Comparison of ENCODE assay signal across 8 mouse cellular contexts in genomic region chr2:72219921-72220320, GRCm38 (mm10).
DNase-seq lines count a peak whose midpoint lies in the region; TF ChIP-seq lines count a peak whose summit lies in the region.

No protein-coding gene starts in this region.

- WGBS in lung, adult 2 months = 11% methylated on average over 3 of the region's 3 CpGs

- no peaks in the 10 kb centered on the region for H3K36me3 ChIP-seq in ES-Bruce4 (ENCODE audit: control insufficient read depth, insufficient read depth, low read length, poor library complexity, severe bottlenecking)
- 0 out of 2 replicates have a peak, but pooled peaks cover 1% of the 10 kb centered on the region for H3K36me3 ChIP-seq in splenic B cell, adult 2 months (ENCODE audit: control insufficient read depth, insufficient read depth, low read length, poor library complexity, severe bottlenecking)

- no peaks in the 10 kb centered on the region for H3K4me1 ChIP-seq in ES-Bruce4 (ENCODE audit: control insufficient read depth, insufficient read depth, low read length)
- H3K4me1 ChIP-seq in lung, adult 2 months (ENCODE audit: control insufficient read depth, insufficient read depth, low read length) = no peaks in the 10 kb centered on the region

- H3K9me3 ChIP-seq in ES-Bruce4 (replicated peaks; ENCODE audit: control insufficient read depth, insufficient read depth, low read length, poor library complexity, severe bottlenecking) = no peaks in the 10 kb centered on the region

- no peak overlapping the region for H3K4me3 ChIP-seq in ES-Bruce4 (ENCODE audit: low read depth, low read length)
- no peak overlapping the region for H3K4me3 ChIP-seq in lung, adult 2 months (replicated peaks; ENCODE audit: extremely low read depth, low read depth, low read length)

- no peak for TF ChIP-seq POLR2A in ES-Bruce4 (IDR thresholded peaks at IDR 0.05; ENCODE audit: insufficient read depth, low read length)
- no peak for TF ChIP-seq POLR2A in lung, adult 2 months (IDR thresholded peaks at IDR 0.05; ENCODE audit: borderline replicate concordance, extremely low read depth, low read depth, low read length)

- TF ChIP-seq EP300 in ES-Bruce4 (IDR thresholded peaks at IDR 0.05; ENCODE audit: insufficient read depth, low read depth, low read length) = no peak

- H3K27me3 ChIP-seq in ES-Bruce4 (ENCODE audit: control insufficient read depth, insufficient read depth, low read length, poor library complexity, severe bottlenecking) = no peaks in the 10 kb centered on the region
- no peaks in the 10 kb centered on the region for H3K27me3 ChIP-seq in splenic B cell, adult 2 months (ENCODE audit: control insufficient read depth, insufficient read depth, low read length, poor library complexity, severe bottlenecking)

- peak; percentile 28 for TF ChIP-seq CTCF in ES-Bruce4 (IDR thresholded peaks at IDR 0.05; ENCODE audit: low read depth, low read length)
- peak; percentile 40 for TF ChIP-seq CTCF in lung, adult 2 months (IDR thresholded peaks at IDR 0.05; ENCODE audit: insufficient read depth, low read length)

- DNase-seq in layer of hippocampus, adult 11-12 months (ENCODE audit: low spot score) = peak; percentile 62
- DNase-seq in layer of hippocampus, postnatal 36 days = no peak
- peak; percentile 62 for DNase-seq in adrenal gland, postnatal 25 days
- DNase-seq in forelimb bud, embryonic 11.5 days (ENCODE audit: low read depth, low spot score) = peak; percentile 67
- peak; percentile 47 for DNase-seq in lung, adult 2 months
- DNase-seq in splenic B cell, adult 2 months (ENCODE audit: low read depth, low spot score) = peak; percentile 77
- DNase-seq in urinary bladder, postnatal 36 days (ENCODE audit: low spot score in 2 of 2) = no peak

- no peak overlapping the region for H3K9ac ChIP-seq in ES-Bruce4 (ENCODE audit: low read depth, poor library complexity, severe bottlenecking)

- H3K27ac ChIP-seq in ES-Bruce4 (ENCODE audit: insufficient read depth, low read length) = no peak overlapping the region

Comparison
In these comparisons a context has a peak if more than half of its experiments do, and no peak if none do; other contexts are left out.
1. DNase-seq: peak in layer of hippocampus, adult 11-12 months (single experiment), adrenal gland, postnatal 25 days (single experiment), forelimb bud, embryonic 11.5 days (single experiment), lung, adult 2 months (single experiment) and splenic B cell, adult 2 months (single experiment); none in layer of hippocampus, postnatal 36 days (0 of 2) and urinary bladder, postnatal 36 days (0 of 2).